Mouse (Mus musculus) neutrophil, adult 83 days (primary cell): Measurements from ENCODE around the gene Slc13a4. TPM values are rescaled to one million over a fixed set of nuclear protein-coding genes. Genes with fewer than 3 reads are reported as not detected.

Experiments
- total RNA-seq, 2 experiments: library from RNA; stranded (reverse); gene quantifications; one replicate each; pipeline ENCODE4 v1.2.4; 2023

The Slc13a4 gene
- not detected for total RNA-seq

GRCm38 (mm10) chr6:35308037-35308436 lies at the start of gene Slc13a4:
Gene Slc13a4 (minus strand): TSS chr6:35308131.

GRCm38 (mm10) chr6:35326111-35326515 lies 18.2 kb upstream of the Slc13a4 start, which contains the start of gene Fam180a:
Gene Fam180a (minus strand): TSS chr6:35326141.

Other genes with a start within 250 kb of the Slc13a4 start
- 10 to 100 TPM; 22.7 to 26.2 TPM for gene Cnot4, start 174.4 kb downstream of the Slc13a4 start, total RNA-seq
- gene Nup205, start 130.7 kb downstream of the Slc13a4 start, total RNA-seq = 10 to 100 TPM; 38.4 to 45.4 TPM
- not detected for gene Fam180a, start 18.0 kb upstream of the Slc13a4 start, total RNA-seq
- 100 to 1,000 TPM; 132 to 133 TPM for gene Mtpn, start 231.8 kb upstream of the Slc13a4 start, total RNA-seq